Mouse (Mus musculus): ENCODE data around the gene Nln.

DNA sequence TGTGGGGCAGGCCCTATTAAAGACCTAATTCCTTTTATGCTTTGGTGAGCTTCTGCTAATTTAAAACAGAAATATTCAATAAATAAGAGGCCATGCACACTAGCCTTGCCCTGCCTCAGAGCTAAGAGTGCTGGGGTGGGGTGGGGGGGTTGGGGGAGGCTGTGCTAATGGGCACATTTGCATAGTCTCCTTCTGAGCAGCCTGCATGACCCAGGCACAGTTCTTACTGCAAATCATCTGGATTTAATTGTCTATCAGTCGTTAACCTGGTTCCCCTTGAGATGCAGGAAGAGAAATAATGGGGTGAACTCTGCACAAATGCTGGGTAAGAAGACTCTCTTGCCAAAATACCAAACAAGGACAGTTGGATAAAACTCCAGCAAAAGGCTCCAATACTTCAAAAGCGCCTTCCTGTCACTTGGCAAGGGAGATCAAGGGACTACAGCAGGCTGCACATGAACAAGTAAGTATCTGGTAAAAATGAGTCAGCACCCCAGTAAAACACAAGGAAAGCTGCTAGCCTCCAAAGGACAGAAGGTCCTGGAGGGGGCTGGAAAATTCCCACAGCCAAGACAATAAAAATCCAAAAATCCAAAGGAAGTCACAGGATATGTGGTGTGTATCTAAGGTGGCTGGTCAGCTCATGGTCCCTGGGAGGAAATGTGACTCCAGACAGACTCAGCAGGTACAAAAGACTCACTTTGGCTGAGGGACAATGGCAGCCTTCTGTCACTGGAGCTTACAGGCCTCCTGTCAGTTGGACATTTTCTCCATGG, 47.3 kb downstream of the Nln start:
- TF ChIP-seq POLR2AphosphoS2 (IDR thresholded peaks at IDR 0.05; ENCODE audit: low read length) (no peak), USF1 (IDR thresholded peaks at IDR 0.05; ENCODE audit: low read depth, low read length) (no peak), SMC3 (IDR thresholded peaks at IDR 0.05; ENCODE audit: low read depth, low read length) (no peak), KAT2A (conservative IDR thresholded peaks at IDR 0.05; ENCODE audit: low read depth, low read length) (no peak), MEF2A (IDR thresholded peaks at IDR 0.05; ENCODE audit: extremely low read depth, insufficient replicate concordance, low read depth, low read length, poor library complexity, severe bottlenecking) (no peak), CTCF (IDR thresholded peaks at IDR 0.05 in 2 of 3, conservative IDR thresholded peaks at IDR 0.05 in 1 of 3; ENCODE audit: control insufficient read depth in 1 of 3, insufficient read depth in 1 of 3, low read depth in 2 of 3, low read length in 3 of 3, poor library complexity in 1 of 3, severe bottlenecking in 1 of 3) (no peak), POLR2A (IDR thresholded peaks at IDR 0.05; ENCODE audit: control insufficient read depth in 1 of 2, insufficient read depth in 1 of 2, low read depth in 1 of 2, low read length in 2 of 2, poor library complexity in 1 of 2) (no peak)

All from MEL (cell line).